In the genomic region with DNA sequence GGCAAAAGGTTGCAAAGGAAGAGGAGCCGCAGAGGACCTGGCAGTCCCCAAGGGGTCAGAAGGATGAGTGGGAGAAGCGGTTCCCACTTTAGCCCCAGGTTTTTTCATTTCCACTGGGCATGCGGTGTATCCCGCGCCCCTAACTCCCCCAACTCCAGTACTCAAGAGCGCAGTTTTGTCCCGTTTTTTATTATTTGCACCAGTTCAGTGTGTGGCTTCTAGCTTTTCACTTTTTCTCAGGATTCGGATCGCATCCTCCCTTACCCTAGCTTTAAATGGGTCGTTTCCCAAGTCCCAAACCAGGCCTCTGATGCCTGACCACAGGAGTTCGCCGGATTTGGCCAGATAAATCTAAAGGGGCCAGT, we compare ENCODE assay signal across 8 mouse cellular contexts. TPM values are rescaled to one million over a fixed set of nuclear protein-coding genes. Genes with fewer than 3 reads are reported as not detected.
DNase-seq lines count a peak whose midpoint lies in the region; ATAC-seq and TF ChIP-seq lines count a peak whose summit lies in the region.

No protein-coding gene starts in this region.

- H3K9me3 ChIP-seq in embryonic facial prominence, embryonic 10.5 days = no peaks in the 10 kb centered on the region
- H3K9me3 ChIP-seq in hindbrain, embryonic 13.5 days = no peaks in the 10 kb centered on the region
- H3K9me3 ChIP-seq in midbrain, embryonic 12.5 days = no peaks in the 10 kb centered on the region

- H3K4me3 ChIP-seq in kidney, adult 2 months (ENCODE audit: insufficient read depth, low read depth, low read length) = peak overlapping the region; percentile 37
- peak overlapping the region; percentile 89 for H3K4me3 ChIP-seq in embryonic facial prominence, embryonic 10.5 days
- peak overlapping the region; percentile 67 for H3K4me3 ChIP-seq in hindbrain, embryonic 13.5 days
- H3K4me3 ChIP-seq in midbrain, embryonic 12.5 days = peak overlapping the region; percentile 80

- ATAC-seq in hindbrain, embryonic 13.5 days (ENCODE audit: low FRiP score) = 0 out of 2 replicates have a peak, but pooled peaks have one; percentile 22
- ATAC-seq in midbrain, embryonic 12.5 days (ENCODE audit: low FRiP score, low read depth) = no peak

- no peaks in the 10 kb centered on the region for H3K36me3 ChIP-seq in kidney, adult 2 months (ENCODE audit: control insufficient read depth, insufficient read depth, low read length)
- peaks cover 20% of the 10 kb centered on the region for H3K36me3 ChIP-seq in embryonic facial prominence, embryonic 10.5 days (replicated peaks)
- peaks cover 6% of the 10 kb centered on the region for H3K36me3 ChIP-seq in hindbrain, embryonic 13.5 days
- H3K36me3 ChIP-seq in midbrain, embryonic 12.5 days = peaks cover 10% of the 10 kb centered on the region; the same call in 1 of the 2 replicates

- peak overlapping the region; percentile 79 for H3K9ac ChIP-seq in hindbrain, embryonic 13.5 days
- H3K9ac ChIP-seq in midbrain, embryonic 12.5 days (replicated peaks) = peak overlapping the region; percentile 67

- 0 out of 2 replicates have a peak overlapping the region, but pooled peaks have one; percentile 24 for H3K27ac ChIP-seq in kidney, adult 2 months (ENCODE audit: insufficient read depth, low read depth, low read length)
- H3K27ac ChIP-seq in embryonic facial prominence, embryonic 10.5 days (replicated peaks) = peak overlapping the region; percentile 85
- H3K27ac ChIP-seq in hindbrain, embryonic 13.5 days = peak overlapping the region; percentile 69; the same call in 1 of the 2 replicates
- H3K27ac ChIP-seq in midbrain, embryonic 12.5 days (replicated peaks) = peak overlapping the region; percentile 75; the same call in 1 of the 2 replicates

- no peak for DNase-seq in kidney, adult 2 months
- DNase-seq in kidney, adult 18-20 months = no peak
- no peak for DNase-seq in embryonic facial prominence, embryonic 10.5 days (ENCODE audit: low spot score)
- DNase-seq in spleen, postnatal 10 days (ENCODE audit: low spot score in 2 of 2) = no peak
- no peak for DNase-seq in ovary, postnatal 36 days (ENCODE audit: low spot score)
- no peak for DNase-seq in left cerebral cortex, postnatal 36 days (ENCODE audit: low spot score in 2 of 2)

- no peaks in the 10 kb centered on the region; the same call in 1 of the 2 replicates for H3K4me1 ChIP-seq in kidney, adult 2 months (ENCODE audit: control insufficient read depth, insufficient read depth, low read length)
- peaks cover 67% of the 10 kb centered on the region for H3K4me1 ChIP-seq in embryonic facial prominence, embryonic 10.5 days
- peaks cover 49% of the 10 kb centered on the region for H3K4me1 ChIP-seq in hindbrain, embryonic 13.5 days (replicated peaks)
- H3K4me1 ChIP-seq in midbrain, embryonic 12.5 days = peaks cover 43% of the 10 kb centered on the region

- peak overlapping the region; percentile 100 for H3K4me2 ChIP-seq in hindbrain, embryonic 13.5 days
- H3K4me2 ChIP-seq in midbrain, embryonic 12.5 days (replicated peaks) = peak overlapping the region; percentile 80

- no peak for TF ChIP-seq CTCF in kidney, adult 2 months (conservative IDR thresholded peaks at IDR 0.05; ENCODE audit: insufficient read depth, insufficient read length, low read depth, low read length)

- WGBS in kidney, adult 2 months = 3% methylated on average over 12 of the region's 12 CpGs
- 1% methylated on average over 12 of the region's 12 CpGs for WGBS in embryonic facial prominence, embryonic 10.5 days
- WGBS in hindbrain, embryonic 13.5 days = under 1% methylated on average over 12 of the region's 12 CpGs
- 2% methylated on average over 11 of the region's 12 CpGs for WGBS in midbrain, embryonic 12.5 days

- no peak for TF ChIP-seq POLR2A in kidney, adult 2 months (IDR thresholded peaks at IDR 0.05; ENCODE audit: low read depth, low read length)

- H3K27me3 ChIP-seq in kidney, adult 2 months (replicated peaks; ENCODE audit: control insufficient read depth, insufficient read depth, low read length) = no peaks in the 10 kb centered on the region
- H3K27me3 ChIP-seq in embryonic facial prominence, embryonic 10.5 days (replicated peaks; ENCODE audit: low read depth, poor library complexity, severe bottlenecking) = peaks cover 88% of the 10 kb centered on the region
- H3K27me3 ChIP-seq in hindbrain, embryonic 13.5 days = peaks cover 44% of the 10 kb centered on the region
- peaks cover 53% of the 10 kb centered on the region for H3K27me3 ChIP-seq in midbrain, embryonic 12.5 days

- intact Hi-C loops in left cerebral cortex, postnatal 36 days (cut with DNase I) = loop anchor here (2.0 to 5.0 kb wide), 3 partner anchors 96 to 188 kb away; no protein-coding TSS in a partner anchor

RNA-seq across cellular contexts. Expression of a gene that starts 0.5 kb away (rescaled TPM):
- polyA plus RNA-seq in kidney, adult 2 months (2012; rRNA removed) = 3.0 and 3.1 TPM in 2 replicates
- 15.8 and 21.0 TPM in 2 replicates for polyA plus RNA-seq in embryonic facial prominence, embryonic 10.5 days (2016; fragmentation: Nextera tagmentation; extraction: Ambion mirVana)
- 6.3 TPM in 2 replicates for polyA plus RNA-seq in hindbrain, embryonic 13.5 days (2015; fragmentation: Nextera tagmentation; extraction: Ambion mirVana)
- 11.3 and 12.2 TPM in 2 replicates for polyA plus RNA-seq in midbrain, embryonic 12.5 days (2016; fragmentation: Nextera tagmentation; extraction: Ambion mirVana)
- total RNA-seq in left cerebral cortex, postnatal 36 days (2021) = 10 to 100 TPM; 75.1 to 93.6 TPM

Comparison
In these comparisons a context has a peak if more than half of its experiments do, and no peak if none do; other contexts are left out.
1. H3K27ac ChIP-seq: peak in every context shown above with its lines; median percentile 85 in embryonic facial prominence, embryonic 10.5 days; 75 in midbrain, embryonic 12.5 days; 69 in hindbrain, embryonic 13.5 days; 24 in kidney, adult 2 months.
2. H3K4me3 ChIP-seq: peak in every context shown above with its lines; median percentile 89 in embryonic facial prominence, embryonic 10.5 days; 80 in midbrain, embryonic 12.5 days; 67 in hindbrain, embryonic 13.5 days; 37 in kidney, adult 2 months.